8 mouse cellular contexts compared by ENCODE assay signal in genomic region chr9:21236991-21237367, GRCm38 (mm10). TPM values are rescaled to one million over a fixed set of nuclear protein-coding genes. Genes with fewer than 3 reads are reported as not detected.
DNase-seq lines count a peak whose midpoint lies in the region; ATAC-seq and TF ChIP-seq lines count a peak whose summit lies in the region.

No protein-coding gene starts in this region.

- WGBS in kidney, adult 2 months = 62% methylated on average over 25 of the region's 25 CpGs
- 80% methylated on average over 25 of the region's 25 CpGs for WGBS in hindbrain, embryonic 13.5 days
- 85% methylated on average over 25 of the region's 25 CpGs for WGBS in midbrain, embryonic 13.5 days

- no peaks in the 10 kb centered on the region for H3K27me3 ChIP-seq in kidney, adult 2 months (replicated peaks; ENCODE audit: control insufficient read depth, insufficient read depth, low read length)
- H3K27me3 ChIP-seq in hindbrain, embryonic 13.5 days = peaks cover 4% of the 10 kb centered on the region
- H3K27me3 ChIP-seq in midbrain, embryonic 13.5 days = peaks cover 13% of the 10 kb centered on the region

- no peak for TF ChIP-seq CTCF in kidney, adult 2 months (conservative IDR thresholded peaks at IDR 0.05; ENCODE audit: insufficient read depth, insufficient read length, low read depth, low read length)
- TF ChIP-seq CTCF in bone marrow macrophage, adult 2 months (IDR thresholded peaks at IDR 0.05; ENCODE audit: low read depth, low read length) = no peak

- H3K9me3 ChIP-seq in hindbrain, embryonic 13.5 days = no peaks in the 10 kb centered on the region
- no peaks in the 10 kb centered on the region for H3K9me3 ChIP-seq in midbrain, embryonic 13.5 days

- H3K4me2 ChIP-seq in hindbrain, embryonic 13.5 days = peak overlapping the region; percentile 65
- H3K4me2 ChIP-seq in midbrain, embryonic 13.5 days (replicated peaks) = peak overlapping the region; percentile 81

- H3K36me3 ChIP-seq in kidney, adult 2 months (ENCODE audit: control insufficient read depth, insufficient read depth, low read length) = no peaks in the 10 kb centered on the region; the same call in 1 of the 2 replicates
- peaks cover 30% of the 10 kb centered on the region for H3K36me3 ChIP-seq in hindbrain, embryonic 13.5 days
- peaks cover 30% of the 10 kb centered on the region for H3K36me3 ChIP-seq in midbrain, embryonic 13.5 days

- TF ChIP-seq POLR2A in kidney, adult 2 months (IDR thresholded peaks at IDR 0.05; ENCODE audit: low read depth, low read length) = no peak
- no peak for TF ChIP-seq POLR2A in bone marrow macrophage, adult 2 months (IDR thresholded peaks at IDR 0.05; ENCODE audit: borderline replicate concordance, low read depth, low read length)

- no peak for DNase-seq in kidney, adult 2 months
- DNase-seq in kidney, postnatal 25 days = no peak
- no peak for DNase-seq in c-Kit-positive CD71-positive TER-119-positive erythroid progenitor cells, embryonic 14.5 days (ENCODE audit: low spot score)
- DNase-seq in thymus, postnatal 10 days (ENCODE audit: low spot score in 2 of 2) = no peak
- no peak for DNase-seq in layer of hippocampus, postnatal 14 days (ENCODE audit: low spot score in 2 of 2)

- ATAC-seq in hindbrain, embryonic 13.5 days (ENCODE audit: low FRiP score) = 0 out of 2 replicates have a peak, but pooled peaks have one; percentile 0
- ATAC-seq in midbrain, embryonic 13.5 days = no peak

- H3K4me1 ChIP-seq in kidney, adult 2 months (ENCODE audit: control insufficient read depth, insufficient read depth, low read length) = peaks cover 18% of the 10 kb centered on the region
- H3K4me1 ChIP-seq in bone marrow macrophage, adult 2 months (ENCODE audit: control insufficient read depth, insufficient read depth, low read length) = peaks cover 16% of the 10 kb centered on the region
- H3K4me1 ChIP-seq in hindbrain, embryonic 13.5 days (replicated peaks) = peaks cover 38% of the 10 kb centered on the region
- peaks cover 27% of the 10 kb centered on the region for H3K4me1 ChIP-seq in midbrain, embryonic 13.5 days (replicated peaks)

- peak overlapping the region; percentile 98 for H3K9ac ChIP-seq in hindbrain, embryonic 13.5 days
- H3K9ac ChIP-seq in midbrain, embryonic 13.5 days (replicated peaks) = peak overlapping the region; percentile 97

- H3K27ac ChIP-seq in kidney, adult 2 months (ENCODE audit: insufficient read depth, low read depth, low read length) = no peak overlapping the region
- no peak overlapping the region; the same call in 1 of the 2 replicates for H3K27ac ChIP-seq in bone marrow macrophage, adult 2 months (ENCODE audit: insufficient read depth, low read depth, low read length)
- peak overlapping the region; percentile 95 for H3K27ac ChIP-seq in hindbrain, embryonic 13.5 days
- H3K27ac ChIP-seq in midbrain, embryonic 13.5 days = 0 out of 2 replicates have a peak overlapping the region, but pooled peaks have one; percentile 89

- peak overlapping the region; percentile 91; the same call in 1 of the 2 replicates for H3K4me3 ChIP-seq in kidney, adult 2 months (ENCODE audit: insufficient read depth, low read depth, low read length)
- H3K4me3 ChIP-seq in bone marrow macrophage, adult 2 months (ENCODE audit: insufficient read depth, low read length) = peak overlapping the region; percentile 82
- H3K4me3 ChIP-seq in hindbrain, embryonic 13.5 days = peak overlapping the region; percentile 77
- H3K4me3 ChIP-seq in midbrain, embryonic 13.5 days (replicated peaks) = peak overlapping the region; percentile 91

RNA-seq across cellular contexts. Expression of gene Keap1, which starts 2.2 kb away (rescaled TPM):
- 42.8 and 52.4 TPM in 2 replicates for polyA plus RNA-seq in kidney, adult 2 months (2012; rRNA removed)
- polyA plus RNA-seq in bone marrow macrophage, adult 2 months (2012; ENCODE audit: insufficient read depth, insufficient read length, missing spikeins) = 34.9 and 36.4 TPM in 2 replicates
- 61.8 and 64.7 TPM in 2 replicates for polyA plus RNA-seq in hindbrain, embryonic 13.5 days (2015; fragmentation: Nextera tagmentation; extraction: Ambion mirVana)
- polyA plus RNA-seq in midbrain, embryonic 13.5 days (2015; fragmentation: Nextera tagmentation; extraction: Ambion mirVana) = 58.6 and 61.9 TPM in 2 replicates
- 10 to 100 TPM; 52.5 to 55.7 TPM for total RNA-seq in layer of hippocampus, postnatal 14 days (2021)

RNA-seq across cellular contexts. Expression of gene S1pr5, which starts 11.3 kb away (rescaled TPM):
- polyA plus RNA-seq in kidney, adult 2 months (2012; rRNA removed) = 0.38 and 0.39 TPM in 2 replicates
- polyA plus RNA-seq in bone marrow macrophage, adult 2 months (2012; ENCODE audit: insufficient read depth, insufficient read length, missing spikeins) = not detected in 2 replicates
- polyA plus RNA-seq in hindbrain, embryonic 13.5 days (2015; fragmentation: Nextera tagmentation; extraction: Ambion mirVana) = 2.8 and 3.4 TPM in 2 replicates
- polyA plus RNA-seq in midbrain, embryonic 13.5 days (2015; fragmentation: Nextera tagmentation; extraction: Ambion mirVana) = 1.1 and 1.6 TPM in 2 replicates
- total RNA-seq in layer of hippocampus, postnatal 14 days (2021) = 1 to 10 TPM; 8.8 to 9.7 TPM

RNA-seq across cellular contexts. Expression of gene Atg4d, which starts 28.1 kb away (rescaled TPM):
- polyA plus RNA-seq in kidney, adult 2 months (2012; rRNA removed) = 67.0 and 71.9 TPM in 2 replicates
- polyA plus RNA-seq in bone marrow macrophage, adult 2 months (2012; ENCODE audit: insufficient read depth, insufficient read length, missing spikeins) = 10.8 and 11.8 TPM in 2 replicates
- 51.1 and 51.8 TPM in 2 replicates for polyA plus RNA-seq in hindbrain, embryonic 13.5 days (2015; fragmentation: Nextera tagmentation; extraction: Ambion mirVana)
- polyA plus RNA-seq in midbrain, embryonic 13.5 days (2015; fragmentation: Nextera tagmentation; extraction: Ambion mirVana) = 55.3 and 57.8 TPM in 2 replicates
- total RNA-seq in layer of hippocampus, postnatal 14 days (2021) = 10 to 100 TPM; 33.5 to 39.3 TPM

RNA-seq across cellular contexts. Expression of gene Kri1, which starts 50.8 kb away (rescaled TPM):
- 14.2 and 15.9 TPM in 2 replicates for polyA plus RNA-seq in kidney, adult 2 months (2012; rRNA removed)
- polyA plus RNA-seq in bone marrow macrophage, adult 2 months (2012; ENCODE audit: insufficient read depth, insufficient read length, missing spikeins) = 26.4 and 28.6 TPM in 2 replicates
- polyA plus RNA-seq in hindbrain, embryonic 13.5 days (2015; fragmentation: Nextera tagmentation; extraction: Ambion mirVana) = 16.3 and 17.1 TPM in 2 replicates
- polyA plus RNA-seq in midbrain, embryonic 13.5 days (2015; fragmentation: Nextera tagmentation; extraction: Ambion mirVana) = 20.3 and 21.6 TPM in 2 replicates
- 10 to 100 TPM; 32.1 to 33.4 TPM for total RNA-seq in layer of hippocampus, postnatal 14 days (2021)

RNA-seq across cellular contexts. Expression of gene Cdkn2d, which starts 54.2 kb away (rescaled TPM):
- polyA plus RNA-seq in kidney, adult 2 months (2012; rRNA removed) = 20.2 and 24.1 TPM in 2 replicates
- polyA plus RNA-seq in bone marrow macrophage, adult 2 months (2012; ENCODE audit: insufficient read depth, insufficient read length, missing spikeins) = 33.1 and 33.7 TPM in 2 replicates
- polyA plus RNA-seq in hindbrain, embryonic 13.5 days (2015; fragmentation: Nextera tagmentation; extraction: Ambion mirVana) = 89.2 and 90.3 TPM in 2 replicates
- 79.6 and 81.3 TPM in 2 replicates for polyA plus RNA-seq in midbrain, embryonic 13.5 days (2015; fragmentation: Nextera tagmentation; extraction: Ambion mirVana)
- total RNA-seq in layer of hippocampus, postnatal 14 days (2021) = 10 to 100 TPM; 58.9 to 62.0 TPM

Comparison
In these comparisons a context has a peak if more than half of its experiments do, and no peak if none do; other contexts are left out.
1. H3K27ac ChIP-seq: peak in hindbrain, embryonic 13.5 days (single experiment) and midbrain, embryonic 13.5 days (single experiment); none in kidney, adult 2 months (single experiment) and bone marrow macrophage, adult 2 months (single experiment).
2. Peak in every context shown above with its lines, with median percentiles within 50 percentile points of each other: H3K4me3 ChIP-seq.